Mouse (Mus musculus): Measurements from ENCODE around the gene Dlx4. TPM values are rescaled to one million over a fixed set of nuclear protein-coding genes. Genes with fewer than 3 reads are reported as not detected.

Dlx4 gene
- polyA plus RNA-seq, 1 experiment from 2014 or later, result not detected

GRCm38 (mm10) chr11:95117030-95117429, 29.0 kb downstream of the Dlx4 start:
- 2% methylated on average over 6 of the region's 6 CpGs for WGBS

GRCm38 (mm10) chr11:95110081-95110480, 36.0 kb downstream of the Dlx4 start:
- ATAC-seq (ENCODE audit: low FRiP score) (no peak), DNase-seq (ENCODE audit: low spot score, missing footprints) (no peak)
- WGBS, result 86% methylated on average over 7 of the region's 7 CpGs
- Histone ChIP-seq H3K36me3 (ENCODE audit: control insufficient read depth, insufficient read depth, low read length) (no peaks in the 10 kb centered on the region), H3K4me2 (no peak overlapping the region), H3K27me3 (ENCODE audit: control insufficient read depth, insufficient read depth, low read length) (0 out of 2 replicates have a peak, but pooled peaks cover 2% of the 10 kb centered on the region), H3K4me1 (ENCODE audit: control insufficient read depth, insufficient read depth, low read length) (peaks cover 8% of the 10 kb centered on the region; the same call in 1 of the 2 replicates), H3K4me3 (ENCODE audit: low read depth, low read length) (no peak overlapping the region), H3K9me3 (ENCODE audit: control insufficient read depth, low read length) (no peaks in the 10 kb centered on the region), H3K9ac (ENCODE audit: low read length) (no peak overlapping the region), H3K27ac (ENCODE audit: low read depth, low read length) (no peak overlapping the region)

More at GRCm38 (mm10) chr11:95117030-95117429, 29.0 kb downstream of the Dlx4 start:
- no peak overlapping the region for H3K27ac ChIP-seq (ENCODE audit: low read depth, low read length)
- DNase-seq (ENCODE audit: low spot score, missing footprints) (peak; percentile 96), ATAC-seq (ENCODE audit: low FRiP score) (peak; percentile 65; the same call in 1 of the 2 replicates)
- peaks cover 12% of the 10 kb centered on the region for H3K4me1 ChIP-seq (ENCODE audit: control insufficient read depth, insufficient read depth, low read length)
- H3K4me3 ChIP-seq (ENCODE audit: low read depth, low read length), result no peak overlapping the region
- H3K36me3 ChIP-seq (ENCODE audit: control insufficient read depth, insufficient read depth, low read length), result no peaks in the 10 kb centered on the region
- H3K9me3 ChIP-seq (ENCODE audit: control insufficient read depth, low read length), result no peaks in the 10 kb centered on the region
- no peak overlapping the region for H3K4me2 ChIP-seq
- no peak overlapping the region for H3K9ac ChIP-seq (ENCODE audit: low read length)
- H3K27me3 ChIP-seq (ENCODE audit: control insufficient read depth, insufficient read depth, low read length), result peaks cover 45% of the 10 kb centered on the region

GRCm38 (mm10) chr11:95109000-95109399, 37.1 kb downstream of the Dlx4 start:
- no peak overlapping the region for H3K9ac ChIP-seq (ENCODE audit: low read length)
- 0 out of 2 replicates have a peak, but pooled peaks cover 2% of the 10 kb centered on the region for H3K27me3 ChIP-seq (ENCODE audit: control insufficient read depth, insufficient read depth, low read length)
- no peaks in the 10 kb centered on the region for H3K36me3 ChIP-seq (ENCODE audit: control insufficient read depth, insufficient read depth, low read length)
- H3K27ac ChIP-seq (ENCODE audit: low read depth, low read length), result no peak overlapping the region
- no peak for ATAC-seq (ENCODE audit: low FRiP score)
- peaks cover 9% of the 10 kb centered on the region; the same call in 1 of the 2 replicates for H3K4me1 ChIP-seq (ENCODE audit: control insufficient read depth, insufficient read depth, low read length)
- H3K9me3 ChIP-seq (ENCODE audit: control insufficient read depth, low read length), result no peaks in the 10 kb centered on the region
- WGBS, result 75% methylated on average over 2 of the region's 2 CpGs
- no peak for DNase-seq (ENCODE audit: low spot score, missing footprints)
- no peak overlapping the region for H3K4me3 ChIP-seq (ENCODE audit: low read depth, low read length)
- H3K4me2 ChIP-seq, result no peak overlapping the region

GRCm38 (mm10) chr11:95106440-95107236, 39.4 kb downstream of the Dlx4 start:
- H3K36me3 ChIP-seq (ENCODE audit: control insufficient read depth, insufficient read depth, low read length), result no peaks in the 10 kb centered on the region
- no peaks in the 10 kb centered on the region for H3K9me3 ChIP-seq (ENCODE audit: control insufficient read depth, low read length)
- no peak overlapping the region for H3K27ac ChIP-seq (ENCODE audit: low read depth, low read length)
- H3K9ac ChIP-seq (ENCODE audit: low read length), result no peak overlapping the region
- H3K4me2 ChIP-seq, result 0 out of 2 replicates have a peak overlapping the region, but pooled peaks have one; percentile 9
- H3K4me1 ChIP-seq (ENCODE audit: control insufficient read depth, insufficient read depth, low read length), result peaks cover 9% of the 10 kb centered on the region; the same call in 1 of the 2 replicates
- WGBS, result 36% methylated on average over 23 of the region's 23 CpGs
- H3K27me3 ChIP-seq (ENCODE audit: control insufficient read depth, insufficient read depth, low read length), result 0 out of 2 replicates have a peak, but pooled peaks cover 2% of the 10 kb centered on the region
- no peak overlapping the region for H3K4me3 ChIP-seq (ENCODE audit: low read depth, low read length)
- DNase-seq (ENCODE audit: low spot score, missing footprints), result peak; percentile 99
- ATAC-seq (ENCODE audit: low FRiP score), result peak; percentile 67; the same call in 1 of the 2 replicates

- no peak for DNase-seq (ENCODE audit: low spot score, missing footprints)
- Histone ChIP-seq H3K27me3 (ENCODE audit: control insufficient read depth, insufficient read depth, low read length) (0 out of 2 replicates have a peak, but pooled peaks cover 2% of the 10 kb centered on the region), H3K4me1 (ENCODE audit: control insufficient read depth, insufficient read depth, low read length) (peaks cover 9% of the 10 kb centered on the region; the same call in 1 of the 2 replicates), H3K27ac (ENCODE audit: low read depth, low read length) (no peak overlapping the region), H3K4me3 (ENCODE audit: low read depth, low read length) (0 out of 2 replicates have a peak overlapping the region, but pooled peaks have one; percentile 7), H3K4me2 (peak overlapping the region; percentile 30), H3K9me3 (ENCODE audit: control insufficient read depth, low read length) (no peaks in the 10 kb centered on the region), H3K9ac (ENCODE audit: low read length) (0 out of 2 replicates have a peak overlapping the region, but pooled peaks have one; percentile 20), H3K36me3 (ENCODE audit: control insufficient read depth, insufficient read depth, low read length) (no peaks in the 10 kb centered on the region)
- WGBS, result 6% methylated on average over 25 of the region's 25 CpGs
- no peak for ATAC-seq (ENCODE audit: low FRiP score)
Measured at GRCm38 (mm10) chr11:95105274-95105874, 40.7 kb downstream of the Dlx4 start.

- no peak overlapping the region for H3K4me2 ChIP-seq
- ATAC-seq (ENCODE audit: low FRiP score), result no peak
Measured at GRCm38 (mm10) chr11:95104266-95104665, 41.8 kb downstream of the Dlx4 start.

GRCm38 (mm10) chr11:95102161-95102904, 43.7 kb downstream of the Dlx4 start:
- no peak overlapping the region for H3K27ac ChIP-seq (ENCODE audit: low read depth, low read length)
- H3K9me3 ChIP-seq (ENCODE audit: control insufficient read depth, low read length), result no peaks in the 10 kb centered on the region
- no peak for ATAC-seq (ENCODE audit: low FRiP score)
- H3K4me2 ChIP-seq, result no peak overlapping the region
- H3K27me3 ChIP-seq (ENCODE audit: control insufficient read depth, insufficient read depth, low read length), result 0 out of 2 replicates have a peak, but pooled peaks cover 2% of the 10 kb centered on the region
- DNase-seq (ENCODE audit: low spot score, missing footprints), result no peak
- 92% methylated on average over 19 of the region's 19 CpGs for WGBS
- H3K4me3 ChIP-seq (ENCODE audit: low read depth, low read length), result no peak overlapping the region
- H3K36me3 ChIP-seq (ENCODE audit: control insufficient read depth, insufficient read depth, low read length), result no peaks in the 10 kb centered on the region
- no peak overlapping the region for H3K9ac ChIP-seq (ENCODE audit: low read length)
- peaks cover 9% of the 10 kb centered on the region; the same call in 1 of the 2 replicates for H3K4me1 ChIP-seq (ENCODE audit: control insufficient read depth, insufficient read depth, low read length)

More at GRCm38 (mm10) chr11:95104266-95104665, 41.8 kb downstream of the Dlx4 start:
- Histone ChIP-seq H3K9ac (ENCODE audit: low read length) (no peak overlapping the region), H3K36me3 (ENCODE audit: control insufficient read depth, insufficient read depth, low read length) (no peaks in the 10 kb centered on the region), H3K4me1 (ENCODE audit: control insufficient read depth, insufficient read depth, low read length) (peaks cover 9% of the 10 kb centered on the region; the same call in 1 of the 2 replicates), H3K27me3 (ENCODE audit: control insufficient read depth, insufficient read depth, low read length) (0 out of 2 replicates have a peak, but pooled peaks cover 2% of the 10 kb centered on the region), H3K27ac (ENCODE audit: low read depth, low read length) (no peak overlapping the region), H3K4me3 (ENCODE audit: low read depth, low read length) (no peak overlapping the region), H3K9me3 (ENCODE audit: control insufficient read depth, low read length) (no peaks in the 10 kb centered on the region)
- WGBS, result 72% methylated on average over 6 of the region's 6 CpGs
- DNase-seq (ENCODE audit: low spot score, missing footprints), result no peak

- peaks cover 5% of the 10 kb centered on the region; the same call in 1 of the 2 replicates for H3K4me1 ChIP-seq (ENCODE audit: control insufficient read depth, insufficient read depth, low read length)
- H3K27me3 ChIP-seq (ENCODE audit: control insufficient read depth, insufficient read depth, low read length), result 0 out of 2 replicates have a peak, but pooled peaks cover 2% of the 10 kb centered on the region
- no peaks in the 10 kb centered on the region for H3K36me3 ChIP-seq (ENCODE audit: control insufficient read depth, insufficient read depth, low read length)
- no peak overlapping the region for H3K27ac ChIP-seq (ENCODE audit: low read depth, low read length)
- H3K9me3 ChIP-seq (ENCODE audit: control insufficient read depth, low read length), result no peaks in the 10 kb centered on the region
- H3K9ac ChIP-seq (ENCODE audit: low read length), result no peak overlapping the region
- WGBS, result 25% methylated on average over 16 of the region's 16 CpGs
- H3K4me3 ChIP-seq (ENCODE audit: low read depth, low read length), result no peak overlapping the region
- no peak for ATAC-seq (ENCODE audit: low FRiP score)
- no peak overlapping the region for H3K4me2 ChIP-seq
- no peak for DNase-seq (ENCODE audit: low spot score, missing footprints)
Measured at GRCm38 (mm10) chr11:95101071-95101788, 44.8 kb downstream of the Dlx4 start.
